Mouse (Mus musculus) subcutaneous adipose tissue, adult 2 months (tissue): ENCODE measurements around the gene Tgif2lx1. TPM values are rescaled to one million over a fixed set of nuclear protein-coding genes. Genes with fewer than 3 reads are reported as not detected.

Source experiments
- polyA plus RNA-seq: library from polyadenylated mRNA; depleted of rRNA; stranded (reverse); fragments of >200 nt; gene quantifications from 2 replicates; pipeline ENCODE4 v1.2.3, GENCODE M21; 2012; ENCODE audit warnings: low replicate concordance; rRNA removed

Tgif2lx1 gene
- not detected in 2 replicates for polyA plus RNA-seq

GRCm38 (mm10) chrX:118480637-118481036, at the start of gene Tgif2lx1:
Gene Tgif2lx1 (minus strand): TSS chrX:118480737.

Other genes with a start within 250 kb of the Tgif2lx1 start
- gene Tgif2lx2, start 53.5 kb downstream of the Tgif2lx1 start, polyA plus RNA-seq: not detected in 2 replicates